Mouse (Mus musculus): Measurements from ENCODE around the gene Gm10354. TPM values are rescaled to one million over a fixed set of nuclear protein-coding genes. Genes with fewer than 3 reads are reported as not detected.
A peak's percentile ranks its signal among the peaks of the same experiment; 100 is the strongest.
"Not testable (repeated sequence)": the region's sequence is repeated elsewhere in the genome, so short reads cannot be mapped to it uniquely, and the experiment has no call there.

Gm10354 gene
- polyA plus RNA-seq, 1 experiment from 2014 or later: not detected

- DNase-seq (ENCODE audit: low spot score, missing footprints); H3K27me3 ChIP-seq (ENCODE audit: control insufficient read depth, insufficient read depth, low read length); H3K36me3 ChIP-seq (ENCODE audit: control insufficient read depth, insufficient read depth, low read length); ATAC-seq (ENCODE audit: low FRiP score); H3K4me1 ChIP-seq (ENCODE audit: control insufficient read depth, insufficient read depth, low read length); H3K27ac ChIP-seq (ENCODE audit: low read depth, low read length); H3K9ac ChIP-seq (ENCODE audit: low read length); H3K4me2 ChIP-seq; H3K9me3 ChIP-seq (ENCODE audit: control insufficient read depth, low read length); H3K4me3 ChIP-seq (ENCODE audit: low read depth, low read length): not testable (repeated sequence)
- WGBS: 47% methylated on average over 1 of the region's 1 CpGs
These were observed 40.4 kb downstream of the Gm10354 start, which contains the start of gene Speer4e for GRCm38 (mm10) chr5:14938329-14938728. Gene Speer4e, minus strand, starts transcription at chr5:14938429.

GRCm38 (mm10) chr5:14933721-14934120, 45.0 kb downstream of the Gm10354 start:
- not testable (repeated sequence) for H3K27me3 ChIP-seq (ENCODE audit: control insufficient read depth, insufficient read depth, low read length); H3K9ac ChIP-seq (ENCODE audit: low read length); H3K27ac ChIP-seq (ENCODE audit: low read depth, low read length); ATAC-seq (ENCODE audit: low FRiP score); H3K36me3 ChIP-seq (ENCODE audit: control insufficient read depth, insufficient read depth, low read length); H3K4me2 ChIP-seq; DNase-seq (ENCODE audit: low spot score, missing footprints); H3K4me1 ChIP-seq (ENCODE audit: control insufficient read depth, insufficient read depth, low read length); H3K9me3 ChIP-seq (ENCODE audit: control insufficient read depth, low read length); H3K4me3 ChIP-seq (ENCODE audit: low read depth, low read length)
- WGBS: 79% methylated on average over 5 of the region's 6 CpGs

GRCm38 (mm10) chr5:14927047-14927446, 51.7 kb downstream of the Gm10354 start:
- H3K9me3 ChIP-seq (ENCODE audit: control insufficient read depth, low read length); H3K4me1 ChIP-seq (ENCODE audit: control insufficient read depth, insufficient read depth, low read length); H3K27ac ChIP-seq (ENCODE audit: low read depth, low read length); H3K4me3 ChIP-seq (ENCODE audit: low read depth, low read length); ATAC-seq (ENCODE audit: low FRiP score); H3K27me3 ChIP-seq (ENCODE audit: control insufficient read depth, insufficient read depth, low read length); H3K36me3 ChIP-seq (ENCODE audit: control insufficient read depth, insufficient read depth, low read length); H3K4me2 ChIP-seq; H3K9ac ChIP-seq (ENCODE audit: low read length): not testable (repeated sequence)
- whole genome bisulfite sequencing: 28% methylated on average over 4 of the region's 4 CpGs
- peak; percentile 62 for DNase-seq (ENCODE audit: low spot score, missing footprints)

Other genes starting within 250 kb of the Gm10354 start
- gene Gm9758, start 64.0 kb downstream of the Gm10354 start, polyA plus RNA-seq (2014; fragmentation: Nextera tagmentation; extraction: Ambion mirVana): not detected in 2 replicates
- gene Speer4e, start 40.5 kb downstream of the Gm10354 start, polyA plus RNA-seq (2014; fragmentation: Nextera tagmentation; extraction: Ambion mirVana): not detected in 2 replicates
- not detected in 2 replicates for gene Gm17019, start 54.1 kb upstream of the Gm10354 start, polyA plus RNA-seq (2014; fragmentation: Nextera tagmentation; extraction: Ambion mirVana)

All from midbrain, embryonic 11.5 days (tissue).